8 mouse cellular contexts compared by ENCODE assay signal in genomic region chr3:108423844-108424801, GRCm38 (mm10). TPM values are rescaled to one million over a fixed set of nuclear protein-coding genes. Genes with fewer than 3 reads are reported as not detected.
DNase-seq lines count a peak whose midpoint lies in the region; ATAC-seq and TF ChIP-seq lines count a peak whose summit lies in the region.
"Had no signal": no experiment of that assay in that cellular context is flagged by ENCODE, and none has a peak within 500 bp of the region (broad histone marks: within the 10 kb centered on the region; RNA-seq: fewer than 3 reads in every experiment).

No protein-coding gene starts in this region.

- H3K27me3 ChIP-seq in CH12.LX (replicated peaks) (no peaks in the 10 kb centered on the region), Patski (no peaks in the 10 kb centered on the region)
- H3K27me3 ChIP-seq in embryonic facial prominence, embryonic 13.5 days: no peaks in the 10 kb centered on the region

- no peak for TF ChIP-seq RAD21 in CH12.LX (IDR thresholded peaks at IDR 0.05; ENCODE audit: low read depth, low read length)

- H3K4me2 ChIP-seq in CH12.LX (ENCODE audit: insufficient read depth, low read depth, poor library complexity, severe bottlenecking): no peak overlapping the region
- peak overlapping the region; percentile 53 for H3K4me2 ChIP-seq in embryonic facial prominence, embryonic 13.5 days

- peak; percentile 80 for ATAC-seq in Patski
- peak; percentile 86 for ATAC-seq in embryonic facial prominence, embryonic 13.5 days (ENCODE audit: insufficient number of reproducible peaks, insufficient read depth, low FRiP score, low TSS enrichment, low read depth)
- ATAC-seq in hematopoietic stem cell, adult 5-6 weeks (replicated peaks in 1 of 2; ENCODE audit: insufficient read depth in 1 of 2, low FRiP score in 2 of 2, low TSS enrichment in 1 of 2, low read depth in 1 of 2, poor library complexity in 2 of 2, severe bottlenecking in 2 of 2): peak; percentile 46 to 48; a peak in 3 of 4 replicates
- 0 out of 2 replicates have a peak, but pooled peaks have one; percentile 40 for ATAC-seq in megakaryocyte-erythroid progenitor cell, adult 5-6 weeks (replicated peaks; ENCODE audit: low FRiP score, low TSS enrichment, poor library complexity, severe bottlenecking)

- no peak overlapping the region for H3K27ac ChIP-seq in CH12.LX (ENCODE audit: insufficient read depth, low read depth)
- peak overlapping the region; percentile 44; the same call in 1 of the 2 replicates for H3K27ac ChIP-seq in embryonic facial prominence, embryonic 13.5 days

- TF ChIP-seq EP300 in CH12.LX (IDR thresholded peaks at IDR 0.05; ENCODE audit: low read length): no peak

- intact Hi-C loops in left cerebral cortex, postnatal 14 days (cut with DNase I): no loop called here

- in situ Hi-C loops in CH12.LX (cut with MboI; ENCODE audit: low pct_ligation_motif_present, low pct_unique_long_range_greater_than_20kb, low sequenced_read_pairs): loop anchor here (25.0 kb wide), 1 partner anchor 363 kb away; no protein-coding TSS in a partner anchor
- in situ Hi-C loops in Patski (cut with MboI; ENCODE audit: low pct_unique_long_range_greater_than_20kb): no loop called here

- H3K79me2 ChIP-seq in CH12.LX (replicated peaks; ENCODE audit: control insufficient read depth, extremely low read depth, insufficient read depth, poor library complexity, severe bottlenecking): 0 out of 2 replicates have a peak, but pooled peaks cover 1% of the 10 kb centered on the region

- WGBS in embryonic facial prominence, embryonic 13.5 days: 16% methylated on average over 11 of the region's 11 CpGs

- no peak for DNase-seq in CH12.LX (ENCODE audit: extremely low read depth)
- peak; percentile 93 for DNase-seq in Patski (ENCODE audit: low read depth, low spot score)
- peak; percentile 67 to 68 for DNase-seq in left cerebral cortex, postnatal 14 days (ENCODE audit: low spot score in 2 of 2)
- peak; percentile 68 for DNase-seq in telencephalon, adult 2 months (ENCODE audit: low read depth, low spot score)

- TF ChIP-seq POLR2A in CH12.LX (IDR thresholded peaks at IDR 0.05; ENCODE audit: low read depth, low read length): peak; percentile 21; the same call in 1 of the 2 replicates

- H3K4me3 ChIP-seq in CH12.LX (replicated peaks in 1 of 3; ENCODE audit: low read depth in 2 of 3, low read length in 2 of 3, poor library complexity in 1 of 3): no peak overlapping the region
- peak overlapping the region; percentile 26 for H3K4me3 ChIP-seq in embryonic facial prominence, embryonic 13.5 days

- POLR2A ChIA-PET in Patski (lab: Charles Lee): interaction anchor here (0.6 to 4.7 kb wide), 9 partner anchors 9 to 347 kb away, joined by 3 to 61 read pairs (median 5); partner anchors contain the start of genes Celsr2 and Sars

- H3K9ac ChIP-seq in CH12.LX (ENCODE audit: insufficient read depth, low read depth): no peak overlapping the region
- H3K9ac ChIP-seq in embryonic facial prominence, embryonic 13.5 days: peak overlapping the region; percentile 49; the same call in 1 of the 2 replicates

- TF ChIP-seq CTCF in CH12.LX (conservative IDR thresholded peaks at IDR 0.05 in 1 of 2, IDR thresholded peaks at IDR 0.05 in 1 of 2; ENCODE audit: low read depth in 2 of 2, low read length in 2 of 2) (no peak), Patski (IDR thresholded peaks at IDR 0.05) (no peak)

- CTCF ChIA-PET in Patski (lab: Charles Lee): interaction anchor here (0.9 to 3.5 kb wide), 8 partner anchors 10 to 139 kb away, joined by 3 to 21 read pairs (median 6); partner anchors contain the start of genes Sars and Tmem167b

- H3K9me3 ChIP-seq in CH12.LX (replicated peaks; ENCODE audit: low read length): no peaks in the 10 kb centered on the region
- H3K9me3 ChIP-seq in embryonic facial prominence, embryonic 13.5 days: no peaks in the 10 kb centered on the region

- peaks cover 41 to 61% of the 10 kb centered on the region in 2 experiments for H3K36me3 ChIP-seq in CH12.LX (replicated peaks in 1 of 2; ENCODE audit: control insufficient read depth in 1 of 2, insufficient read depth in 1 of 2, low read length in 1 of 2)
- H3K36me3 ChIP-seq in embryonic facial prominence, embryonic 13.5 days: peaks cover 38% of the 10 kb centered on the region

- dilution Hi-C loops in CH12.LX (cut with MboI; ENCODE audit: extremely low pct_ligation_motif_present, extremely low pct_unique_long_range_greater_than_20kb, low sequenced_read_pairs): no loop called here

- H3K4me1 ChIP-seq in CH12.LX (ENCODE audit: control insufficient read depth in 1 of 2, insufficient read depth in 2 of 2): no peaks in the 10 kb centered on the region; a peak in 1 of 4 replicates
- H3K4me1 ChIP-seq in embryonic facial prominence, embryonic 13.5 days: peaks cover 31% of the 10 kb centered on the region

TF ChIP-seq in CH12.LX, 34 proteins besides CTCF, POLR2A, EP300 and RAD21:
- TF ChIP-seq POLR2AphosphoS2 (IDR thresholded peaks at IDR 0.05; ENCODE audit: low read depth, low read length): peak; percentile 54; the same call in 1 of the 2 replicates
- 0 out of 2 replicates have a peak, but pooled peaks have one; percentile 13 for TF ChIP-seq NELFE (IDR thresholded peaks at IDR 0.05; ENCODE audit: low read depth, low read length)
- no peak for TF ChIP-seq HCFC1 (IDR thresholded peaks at IDR 0.05; ENCODE audit: low read depth, low read length)
- TF ChIP-seq CHD2 (IDR thresholded peaks at IDR 0.05; ENCODE audit: low read length): no peak
- no peak for TF ChIP-seq TCF12 (IDR thresholded peaks at IDR 0.05; ENCODE audit: low read depth, low read length)
- TF ChIP-seq ZC3H11A (IDR thresholded peaks at IDR 0.05; ENCODE audit: low read depth, low read length): no peak
- no peak for TF ChIP-seq JUN (IDR thresholded peaks at IDR 0.05; ENCODE audit: insufficient read depth, low read depth, low read length)
- peak; percentile 61 for TF ChIP-seq ZMIZ1 (IDR thresholded peaks at IDR 0.05; ENCODE audit: low read depth, low read length)
- TF ChIP-seq MYC (IDR thresholded peaks at IDR 0.05; ENCODE audit: low read depth, low read length): no peak

RNA-seq across cellular contexts. Expression of gene Celsr2, which starts 8.8 kb away (rescaled TPM):
- total RNA-seq in CH12.LX (2012; rRNA removed) (not detected in 2 replicates), CH12.LX (2014; rRNA removed) (not detected in 2 replicates)
- polyA plus RNA-seq in CH12.LX (2012; ENCODE audit: insufficient read length, low read depth) (not detected in 2 replicates), Patski (2021) (90.1 TPM)
- polyA plus RNA-seq in embryonic facial prominence, embryonic 13.5 days (2015; fragmentation: Nextera tagmentation; extraction: Ambion mirVana): 9.8 and 11.5 TPM in 2 replicates
- total RNA-seq in hematopoietic stem cell, adult 5-6 weeks (2017): 0.38 and 1.6 TPM in 2 replicates
- 100 to 1,000 TPM; 182 to 194 TPM for total RNA-seq in left cerebral cortex, postnatal 14 days (2021)
- total RNA-seq in megakaryocyte-erythroid progenitor cell, adult 5-6 weeks (2014; fragmentation: Nextera tagmentation): 1.8 and 6.5 TPM in 2 replicates
- 0.42 and 2.3 TPM in 2 replicates for total RNA-seq in megakaryocyte-erythroid progenitor cell, adult 5-6 weeks (2017)

RNA-seq across cellular contexts. Expression of gene Sars, which starts 20.9 kb away (rescaled TPM):
- total RNA-seq in CH12.LX (2012; rRNA removed) (255 and 373 TPM in 2 replicates), CH12.LX (2014; rRNA removed) (377 and 422 TPM in 2 replicates)
- polyA plus RNA-seq in CH12.LX (2012; ENCODE audit: insufficient read length, low read depth) (394 and 470 TPM in 2 replicates), Patski (2021) (536 TPM)
- polyA plus RNA-seq in embryonic facial prominence, embryonic 13.5 days (2015; fragmentation: Nextera tagmentation; extraction: Ambion mirVana): 116 and 128 TPM in 2 replicates
- total RNA-seq in hematopoietic stem cell, adult 5-6 weeks (2017): 216 and 455 TPM in 2 replicates
- 100 to 1,000 TPM; 198 to 206 TPM for total RNA-seq in left cerebral cortex, postnatal 14 days (2021)
- 58.8 and 69.7 TPM in 2 replicates for total RNA-seq in megakaryocyte-erythroid progenitor cell, adult 5-6 weeks (2014; fragmentation: Nextera tagmentation)
- total RNA-seq in megakaryocyte-erythroid progenitor cell, adult 5-6 weeks (2017): 456 and 521 TPM in 2 replicates

RNA-seq across cellular contexts. Expression of gene Psrc1, which starts 40.5 kb away (rescaled TPM):
- total RNA-seq in CH12.LX (2012; rRNA removed): 76.2 and 89.1 TPM in 2 replicates
- 105 and 106 TPM in 2 replicates for total RNA-seq in CH12.LX (2014; rRNA removed)
- polyA plus RNA-seq in CH12.LX (2012; ENCODE audit: insufficient read length, low read depth): 101 and 108 TPM in 2 replicates
- 29.8 TPM for polyA plus RNA-seq in Patski (2021)
- 61.4 and 73.1 TPM in 2 replicates for polyA plus RNA-seq in embryonic facial prominence, embryonic 13.5 days (2015; fragmentation: Nextera tagmentation; extraction: Ambion mirVana)
- total RNA-seq in hematopoietic stem cell, adult 5-6 weeks (2017): 27.6 and 39.3 TPM in 2 replicates
- total RNA-seq in left cerebral cortex, postnatal 14 days (2021): 10 to 100 TPM; 14.7 to 15.8 TPM
- 34.4 and 34.9 TPM in 2 replicates for total RNA-seq in megakaryocyte-erythroid progenitor cell, adult 5-6 weeks (2014; fragmentation: Nextera tagmentation)
- total RNA-seq in megakaryocyte-erythroid progenitor cell, adult 5-6 weeks (2017): 13.6 and 24.9 TPM in 2 replicates

RNA-seq across cellular contexts. Expression of gene Mybphl, which starts 59.4 kb away (rescaled TPM):
- total RNA-seq in CH12.LX (2012; rRNA removed): not detected in 2 replicates
- not detected in 2 replicates for total RNA-seq in CH12.LX (2014; rRNA removed)
- not detected in 2 replicates for polyA plus RNA-seq in CH12.LX (2012; ENCODE audit: insufficient read length, low read depth)
- not detected for polyA plus RNA-seq in Patski (2021)
- polyA plus RNA-seq in embryonic facial prominence, embryonic 13.5 days (2015; fragmentation: Nextera tagmentation; extraction: Ambion mirVana): not detected in 2 replicates
- total RNA-seq in hematopoietic stem cell, adult 5-6 weeks (2017): not detected in 2 replicates
- total RNA-seq in left cerebral cortex, postnatal 14 days (2021): under 1 TPM in 1 of 2 experiments, not detected in 1; 0.55 TPM
- not detected in 2 replicates for total RNA-seq in megakaryocyte-erythroid progenitor cell, adult 5-6 weeks (2014; fragmentation: Nextera tagmentation)
- not detected in 2 replicates for total RNA-seq in megakaryocyte-erythroid progenitor cell, adult 5-6 weeks (2017)
- polyA plus RNA-seq: gonadal fat pad, adult 2 months had no signal

Comparison
In these comparisons a context has a peak if more than half of its experiments do, and no peak if none do; other contexts are left out.
1. RNA of gene Celsr2, which starts 8.8 kb away (total RNA-seq): 182 to 194 TPM in left cerebral cortex, postnatal 14 days; 0.42 to 6.5 TPM in megakaryocyte-erythroid progenitor cell, adult 5-6 weeks, 0.38 to 1.6 TPM in hematopoietic stem cell, adult 5-6 weeks and not detected in CH12.LX; every median in the first group is over 10 times any median in the second.
2. Peak in every context shown above with its lines, with median percentiles within 50 percentile points of each other: ATAC-seq.